Mouse (Mus musculus) C2C12 (cell line): ENCODE results near the gene Susd1. TPM values are rescaled to one million over a fixed set of nuclear protein-coding genes. Genes with fewer than 3 reads are reported as not detected.

Experiments used
- H3K27me3 ChIP-seq: one replicate; pipeline ENCODE4 v1.6.1; 2011; ENCODE audit not compliant: control insufficient read depth, insufficient read depth, insufficient read length
- H3K36me3 ChIP-seq: one replicate; pipeline ENCODE4 v1.6.1; 2011; ENCODE audit not compliant: control insufficient read depth, insufficient read depth
- H3K4me3 ChIP-seq: one replicate; pipeline ENCODE4 v1.5.1; 2011; ENCODE audit warnings: mild to moderate bottlenecking, control low read depth; ENCODE audit not compliant: poor library complexity, insufficient read depth, severe bottlenecking
- H3K79me2 ChIP-seq: one replicate; pipeline ENCODE4 v1.6.1; 2011; ENCODE audit not compliant: control insufficient read depth, insufficient read depth
- H3K79me3 ChIP-seq: one replicate; pipeline ENCODE4 v1.6.1; 2011; ENCODE audit warnings: low read depth, control low read depth
- H3ac ChIP-seq: one replicate; pipeline ENCODE3; 2011; ENCODE audit warnings: low read depth; ENCODE audit not compliant: control insufficient read depth, insufficient read length
- CEBPB ChIP-seq: IDR thresholded peaks from one replicate; pipeline ENCODE4 v1.6.1; 2011; ENCODE audit warnings: low read depth, mild to moderate bottlenecking, control low read depth, moderate library complexity
- CTCF ChIP-seq: IDR thresholded peaks from one replicate; pipeline ENCODE4 v1.5.1; 2011; ENCODE audit not compliant: control insufficient read depth, insufficient read depth, insufficient read length
- FOSL1 ChIP-seq: IDR thresholded peaks from one replicate; pipeline ENCODE4 v1.8.0; 2011; ENCODE audit warnings: mild to moderate bottlenecking, low read length; ENCODE audit not compliant: poor library complexity, insufficient read depth, severe bottlenecking
- MAX ChIP-seq: IDR thresholded peaks from one replicate; pipeline ENCODE4 v1.6.1; 2011; ENCODE audit warnings: mild to moderate bottlenecking, control low read depth
- MYOD1 ChIP-seq: IDR thresholded peaks from one replicate; pipeline ENCODE4 v1.6.1; 2011; ENCODE audit warnings: low read depth; ENCODE audit not compliant: control insufficient read depth, insufficient read length
- MYOG ChIP-seq: IDR thresholded peaks from one replicate; pipeline ENCODE4 v1.6.1; 2011; ENCODE audit not compliant: control insufficient read depth, insufficient read length; ENCODE audit errors: extremely low read depth
- USF1 ChIP-seq: IDR thresholded peaks from one replicate; pipeline ENCODE4 v1.6.1; 2011; ENCODE audit warnings: low read depth, mild to moderate bottlenecking, control low read depth, moderate library complexity
- polyA plus RNA-seq: library from polyadenylated mRNA; unstranded; fragments of >200 nt; fragmentation: generic; extraction: Trizol; gene quantifications from one replicate; pipeline ENCODE4 v1.2.1, GENCODE M21; 2012; ENCODE audit warnings: missing spikeins

Susd1 gene
- polyA plus RNA-seq, 1 experiment: 1.5 TPM

DNA sequence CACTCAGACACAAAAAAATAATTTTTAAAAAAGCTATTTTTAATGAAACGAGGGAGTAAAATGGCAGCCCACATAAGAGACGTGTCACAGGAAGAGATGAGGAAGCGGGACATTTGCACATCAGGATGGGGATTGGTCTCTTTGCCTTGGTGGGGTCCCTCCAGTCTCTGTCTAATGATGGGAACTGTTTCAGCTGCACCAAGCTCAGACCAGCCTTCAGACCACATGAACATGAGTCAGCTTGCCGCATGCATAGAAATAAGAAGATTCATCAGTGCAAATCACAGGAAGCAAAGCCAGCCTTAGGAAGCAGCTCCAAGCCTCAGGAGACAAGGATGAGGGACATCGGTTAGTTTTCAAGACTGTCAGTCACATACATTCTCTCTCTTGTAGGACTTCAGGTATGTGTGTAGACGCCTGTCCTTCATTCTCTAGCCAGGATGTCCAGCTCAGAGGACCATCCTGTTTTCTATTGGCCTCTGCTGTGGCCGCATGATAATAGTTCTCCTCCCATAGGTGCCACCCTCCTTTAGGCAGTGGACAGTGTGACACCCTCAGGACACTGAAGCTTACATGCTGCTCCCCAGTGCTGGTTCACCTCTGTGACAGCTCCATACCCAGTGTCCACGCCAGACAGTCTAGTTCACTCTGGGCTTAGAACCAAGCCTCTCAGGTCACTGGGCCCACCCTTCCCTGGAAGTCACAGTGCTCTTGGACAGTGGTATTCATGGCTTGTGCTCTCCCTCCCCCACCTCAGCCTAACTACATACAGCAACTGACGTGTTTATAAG is 137.2 kb downstream of the Susd1 start:
- no peak for TF ChIP-seq MAX
- TF ChIP-seq MYOD1: peak; percentile 18
- TF ChIP-seq CTCF: no peak
- TF ChIP-seq USF1: peak; percentile 34
- peak; percentile 34 for TF ChIP-seq FOSL1
- TF ChIP-seq MYOG: no peak
- H3K79me3 ChIP-seq: no peaks in the 10 kb centered on the region
- no peaks in the 10 kb centered on the region for H3K36me3 ChIP-seq
- H3ac ChIP-seq: peak overlapping the region; percentile 38
- H3K79me2 ChIP-seq: no peaks in the 10 kb centered on the region
- no peak overlapping the region for H3K4me3 ChIP-seq
- no peaks in the 10 kb centered on the region for H3K27me3 ChIP-seq

DNA sequence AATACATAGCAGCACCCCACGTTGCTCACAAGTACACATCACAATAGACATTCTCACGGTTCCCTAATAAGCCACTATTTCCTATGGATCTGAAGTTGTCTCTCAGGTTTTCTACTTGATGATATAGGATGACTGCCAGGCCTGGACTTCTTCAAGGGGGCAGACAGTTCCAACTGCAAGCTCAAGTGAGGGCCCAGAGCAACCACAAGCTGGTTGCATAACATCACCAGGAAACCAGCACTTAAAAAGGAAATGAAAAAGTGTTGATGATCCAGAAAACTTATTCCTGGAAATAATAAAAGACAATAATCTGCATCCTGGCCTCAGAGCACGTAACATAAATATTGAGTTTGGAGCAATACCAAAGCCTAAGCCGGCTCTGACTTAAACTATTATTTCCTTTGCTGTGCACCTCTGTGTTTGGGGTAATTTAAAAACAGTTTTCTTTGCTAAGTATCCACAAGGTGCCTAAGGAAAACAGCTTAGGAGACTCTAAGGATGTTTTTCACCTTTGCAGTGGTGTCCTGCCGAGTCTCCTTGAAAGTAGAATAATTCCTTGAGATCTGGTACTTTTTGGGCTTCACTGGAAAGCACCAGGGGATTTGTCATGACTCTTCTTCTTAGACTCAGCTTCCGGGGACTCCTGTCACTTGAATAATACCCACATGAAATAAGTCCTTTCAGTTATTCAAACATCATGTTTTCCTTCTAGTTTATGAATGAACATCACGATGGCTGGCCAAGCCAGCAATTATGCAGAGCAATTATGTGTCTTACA is 139.5 kb downstream of the Susd1 start:
- TF ChIP-seq CTCF (no peak), CEBPB (peak; percentile 77)

DNA sequence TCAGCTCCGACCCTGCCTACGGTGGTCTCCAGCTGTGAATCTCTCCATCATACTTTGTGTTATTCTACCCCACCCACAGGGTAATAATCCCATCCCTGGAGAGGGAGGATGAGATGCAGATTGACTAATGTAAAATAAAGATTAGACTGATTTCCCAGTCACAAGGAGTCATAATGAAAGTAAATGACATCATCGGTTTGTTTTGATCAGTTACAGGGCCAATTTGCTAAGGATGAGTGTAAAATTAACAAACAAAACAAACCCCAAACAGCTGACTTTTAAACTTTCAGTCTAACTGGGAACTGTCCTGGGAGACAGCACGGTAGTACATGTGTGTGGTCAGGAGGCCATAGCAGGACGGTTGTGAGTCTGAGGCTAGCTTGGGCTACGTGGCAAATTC is 143.3 kb downstream of the Susd1 start:
- no peaks in the 10 kb centered on the region for H3K79me2 ChIP-seq
- H3K79me3 ChIP-seq: no peaks in the 10 kb centered on the region
- H3K27me3 ChIP-seq: no peaks in the 10 kb centered on the region
- H3K36me3 ChIP-seq: no peaks in the 10 kb centered on the region
- H3K4me3 ChIP-seq: no peak overlapping the region
- TF ChIP-seq CTCF: no peak
- no peak for TF ChIP-seq MAX
- no peak for TF ChIP-seq FOSL1
- TF ChIP-seq MYOD1: no peak
- peak overlapping the region; percentile 24 for H3ac ChIP-seq

More for the DNA sequence above, 139.5 kb downstream of the Susd1 start:
- H3ac ChIP-seq: no peak overlapping the region
- no peaks in the 10 kb centered on the region for H3K36me3 ChIP-seq
- H3K79me3 ChIP-seq: no peaks in the 10 kb centered on the region
- H3K79me2 ChIP-seq: no peaks in the 10 kb centered on the region
- H3K27me3 ChIP-seq: no peaks in the 10 kb centered on the region
- no peak overlapping the region for H3K4me3 ChIP-seq

DNA sequence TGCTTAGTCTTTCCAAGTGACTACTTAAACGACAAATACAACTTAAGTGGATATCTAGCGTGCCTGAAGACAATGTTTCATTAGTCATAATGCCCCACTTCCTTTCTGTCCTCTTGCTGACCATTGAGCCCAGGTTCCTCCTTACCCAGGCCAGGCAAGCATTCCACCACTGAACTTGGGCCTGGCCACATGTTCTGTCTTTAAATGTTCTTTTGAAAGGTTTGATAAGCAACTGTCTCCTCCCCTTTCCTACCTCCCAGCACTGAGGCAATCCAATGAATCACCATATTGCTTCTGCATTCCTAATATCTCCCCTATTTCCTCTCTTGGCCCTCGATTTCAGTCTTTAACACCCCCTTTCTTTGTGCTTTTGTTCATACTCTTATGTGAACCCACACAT is 143.8 kb downstream of the Susd1 start:
- Histone ChIP-seq H3K27me3 (no peaks in the 10 kb centered on the region), H3K4me3 (no peak overlapping the region), H3K36me3 (no peaks in the 10 kb centered on the region), H3K79me3 (no peaks in the 10 kb centered on the region), H3K79me2 (no peaks in the 10 kb centered on the region), H3ac (no peak overlapping the region)
- TF ChIP-seq MYOD1 (peak; percentile 1), FOSL1 (no peak)

DNA sequence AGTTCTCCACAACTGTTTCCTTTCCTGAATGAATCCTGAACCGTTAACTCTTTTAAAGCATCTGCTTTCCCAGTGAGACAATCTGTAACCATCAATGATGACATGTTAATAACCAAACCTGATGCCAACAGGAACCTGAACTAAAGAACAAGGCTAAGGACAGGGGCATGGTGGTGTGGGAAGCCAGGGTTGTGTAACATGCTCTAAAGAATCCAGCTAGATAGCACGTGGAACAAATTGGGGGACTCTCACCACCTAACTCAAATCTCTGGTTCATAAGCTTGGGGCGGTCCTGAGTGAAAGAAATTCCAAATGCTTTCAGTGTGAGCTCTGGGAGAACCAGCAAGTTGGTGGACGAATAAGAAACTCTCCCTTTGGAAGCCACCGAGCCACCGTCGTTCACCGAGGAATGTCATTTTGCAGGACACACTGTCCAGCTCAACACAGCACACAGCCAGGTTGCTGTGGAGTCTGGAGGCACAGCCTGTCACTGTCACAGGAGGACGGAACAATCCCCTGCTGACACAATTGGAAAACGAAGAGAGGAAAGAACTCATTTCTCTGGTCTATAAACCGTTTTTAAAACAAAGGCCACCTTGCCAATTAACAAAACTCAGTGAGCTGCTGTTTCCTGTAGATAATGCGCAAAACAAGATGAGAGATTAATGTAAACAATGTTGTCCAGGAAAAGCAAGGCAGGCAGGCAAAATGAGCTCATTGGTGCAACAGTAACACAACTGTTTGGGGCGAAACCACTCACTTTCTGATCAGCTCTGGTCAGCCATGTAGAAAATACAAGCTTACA is 146.3 kb downstream of the Susd1 start:
- Histone ChIP-seq H3K79me3 (no peaks in the 10 kb centered on the region), H3K4me3 (no peak overlapping the region), H3K36me3 (no peaks in the 10 kb centered on the region), H3ac (no peak overlapping the region), H3K27me3 (no peaks in the 10 kb centered on the region), H3K79me2 (no peaks in the 10 kb centered on the region)
- TF ChIP-seq FOSL1: no peak
- TF ChIP-seq USF1: no peak
- TF ChIP-seq CEBPB: no peak
- no peak for TF ChIP-seq MAX
- no peak for TF ChIP-seq MYOG
